26 mouse cellular contexts compared by ENCODE assay signal in genomic region chr1:72251806-72252205, GRCm38 (mm10). TPM values are rescaled to one million over a fixed set of nuclear protein-coding genes. Genes with fewer than 3 reads are reported as not detected.
DNase-seq lines count a peak whose midpoint lies in the region; ATAC-seq and TF ChIP-seq lines count a peak whose summit lies in the region.
"Had no signal": no experiment of that assay in that cellular context is flagged by ENCODE, and none has a peak within 500 bp of the region (broad histone marks: within the 10 kb centered on the region; RNA-seq: fewer than 3 reads in every experiment).

No protein-coding gene starts in this region.

- H3K9me3 ChIP-seq in megakaryocyte, embryonic 14.5 days: no peaks in the 10 kb centered on the region
- H3K9me3 ChIP-seq in ES-Bruce4 (replicated peaks; ENCODE audit: control insufficient read depth, insufficient read depth, low read length, poor library complexity, severe bottlenecking): no peaks in the 10 kb centered on the region
- no peaks in the 10 kb centered on the region for H3K9me3 ChIP-seq in hindbrain, embryonic 12.5 days (replicated peaks)
- H3K9me3 ChIP-seq: embryonic facial prominence, embryonic 13.5 days; embryonic facial prominence, embryonic 15.5 days; forebrain, embryonic 13.5 days; forebrain, embryonic 15.5 days had no signal

- no peak for TF ChIP-seq EP300 in ES-Bruce4 (IDR thresholded peaks at IDR 0.05; ENCODE audit: insufficient read depth, low read depth, low read length)

- 84% methylated on average over 1 of the region's 1 CpGs for WGBS in hindbrain, embryonic 12.5 days

- H3K27ac ChIP-seq in ES-Bruce4 (ENCODE audit: insufficient read depth, low read length): peak overlapping the region; percentile 63
- H3K27ac ChIP-seq in hindbrain, embryonic 12.5 days: no peak overlapping the region
- H3K27ac ChIP-seq: embryonic facial prominence, embryonic 13.5 days; embryonic facial prominence, embryonic 15.5 days; forebrain, embryonic 13.5 days; forebrain, embryonic 15.5 days had no signal

- no peaks in the 10 kb centered on the region for H3K27me3 ChIP-seq in megakaryocyte, embryonic 14.5 days (replicated peaks)
- H3K27me3 ChIP-seq in ES-Bruce4 (ENCODE audit: control insufficient read depth, insufficient read depth, low read length, poor library complexity, severe bottlenecking): no peaks in the 10 kb centered on the region
- no peaks in the 10 kb centered on the region for H3K27me3 ChIP-seq in hindbrain, embryonic 12.5 days
- H3K27me3 ChIP-seq: CH12.LX; embryonic facial prominence, embryonic 13.5 days; embryonic facial prominence, embryonic 15.5 days; forebrain, embryonic 13.5 days; forebrain, embryonic 15.5 days had no signal

- TF ChIP-seq CTCF in ES-Bruce4 (IDR thresholded peaks at IDR 0.05; ENCODE audit: low read depth, low read length): no peak

- peak overlapping the region; percentile 1 for H3K4me3 ChIP-seq in megakaryocyte, embryonic 14.5 days (replicated peaks)
- peak overlapping the region; percentile 21; the same call in 1 of the 2 replicates for H3K4me3 ChIP-seq in ES-Bruce4 (ENCODE audit: low read depth, low read length)
- H3K4me3 ChIP-seq in hindbrain, embryonic 12.5 days: no peak overlapping the region
- H3K4me3 ChIP-seq: embryonic facial prominence, embryonic 13.5 days; embryonic facial prominence, embryonic 15.5 days; erythroblast, embryonic 14.5 days; forebrain, embryonic 13.5 days; forebrain, embryonic 15.5 days had no signal

- H3K36me3 ChIP-seq in megakaryocyte, embryonic 14.5 days (replicated peaks; ENCODE audit: low read length): no peaks in the 10 kb centered on the region
- no peaks in the 10 kb centered on the region; the same call in 1 of the 2 replicates for H3K36me3 ChIP-seq in ES-Bruce4 (ENCODE audit: control insufficient read depth, insufficient read depth, low read length, poor library complexity, severe bottlenecking)
- no peaks in the 10 kb centered on the region for H3K36me3 ChIP-seq in hindbrain, embryonic 12.5 days
- H3K36me3 ChIP-seq: embryonic facial prominence, embryonic 13.5 days; embryonic facial prominence, embryonic 15.5 days; forebrain, embryonic 15.5 days had no signal

- no peak overlapping the region for H3K9ac ChIP-seq in ES-Bruce4 (ENCODE audit: low read depth, poor library complexity, severe bottlenecking)
- H3K9ac ChIP-seq in hindbrain, embryonic 12.5 days: no peak overlapping the region
- H3K9ac ChIP-seq: embryonic facial prominence, embryonic 13.5 days; embryonic facial prominence, embryonic 15.5 days; forebrain, embryonic 13.5 days; forebrain, embryonic 15.5 days; forebrain, postnatal 0 days had no signal

- ATAC-seq in megakaryocyte, adult 5-6 weeks (ENCODE audit: poor library complexity, severe bottlenecking): no peak
- ATAC-seq in erythroid progenitor cell, adult 5-6 weeks (replicated peaks; ENCODE audit: low FRiP score, poor library complexity, severe bottlenecking): no peak
- no peak for ATAC-seq in hindbrain, embryonic 12.5 days (ENCODE audit: low FRiP score)
- ATAC-seq: CD4-positive, CD25-positive, alpha-beta regulatory T cell, adult 4 months; forebrain, embryonic 13.5 days; forebrain, embryonic 15.5 days; forebrain, postnatal 0 days had no signal

- DNase-seq in NIH3T3 (ENCODE audit: low read depth): peak; percentile 53
- DNase-seq: adrenal gland, adult 2 months; adrenal gland, postnatal 10 days; adrenal gland, postnatal 25 days; B cell, adult 2 months; cerebellum, adult 11 months; cerebellum, adult 18-20 months; cerebellum, adult 8-10 months; cerebellum, adult 9-11 months; cerebellum, postnatal 14 days; cerebellum, postnatal 36 days; embryo, embryonic 11 days; forebrain, postnatal 0 days had no signal

- no peak overlapping the region for H3K4me2 ChIP-seq in hindbrain, embryonic 12.5 days (replicated peaks)
- H3K4me2 ChIP-seq: embryonic facial prominence, embryonic 13.5 days; embryonic facial prominence, embryonic 15.5 days; forebrain, embryonic 13.5 days; forebrain, embryonic 15.5 days had no signal

- TF ChIP-seq POLR2A in ES-Bruce4 (IDR thresholded peaks at IDR 0.05; ENCODE audit: insufficient read depth, low read length): no peak

- peaks cover 45% of the 10 kb centered on the region for H3K4me1 ChIP-seq in megakaryocyte, embryonic 14.5 days
- H3K4me1 ChIP-seq in ES-Bruce4 (ENCODE audit: control insufficient read depth, insufficient read depth, low read length): no peaks in the 10 kb centered on the region
- peaks cover 19% of the 10 kb centered on the region for H3K4me1 ChIP-seq in hindbrain, embryonic 12.5 days

RNA-seq across cellular contexts. Expression of gene Pecr, which starts 32.3 kb away (rescaled TPM):
- 3.8 TPM in 1 of 2 replicates, not detected in the other for polyA plus RNA-seq in megakaryocyte, embryonic 14.5 days (2012; ENCODE audit: insufficient read depth, low replicate concordance)
- total RNA-seq in megakaryocyte, adult 5-6 weeks (2015): 0.29 and 0.66 TPM in 2 replicates
- total RNA-seq in megakaryocyte, adult 5-6 weeks (2017): 0.45 and 1.3 TPM in 2 replicates
- 61.1 and 67.1 TPM in 2 replicates for polyA plus RNA-seq in ES-Bruce4 (2011; ENCODE audit: insufficient read depth, insufficient read length, low read depth, missing spikeins)
- 1.7 TPM in 1 of 2 replicates, not detected in the other for total RNA-seq in erythroid progenitor cell, adult 5-6 weeks (2015; ENCODE audit: low replicate concordance)
- 1.4 TPM in 1 of 2 replicates, not detected in the other for total RNA-seq in erythroid progenitor cell, adult 5-6 weeks (2017; ENCODE audit: low replicate concordance)
- 13.2 and 16.5 TPM in 2 replicates for polyA plus RNA-seq in hindbrain, embryonic 12.5 days (2016; fragmentation: Nextera tagmentation; extraction: Ambion mirVana)

RNA-seq across cellular contexts. Expression of gene Tmem169, which starts 32.4 kb away (rescaled TPM):
- 0.03 TPM in 1 of 2 replicates, not detected in the other for polyA plus RNA-seq in megakaryocyte, embryonic 14.5 days (2012; ENCODE audit: insufficient read depth, low replicate concordance)
- not detected in 2 replicates for total RNA-seq in megakaryocyte, adult 5-6 weeks (2015)
- total RNA-seq in megakaryocyte, adult 5-6 weeks (2017): not detected in 2 replicates
- 0.67 and 1.3 TPM in 2 replicates for polyA plus RNA-seq in ES-Bruce4 (2011; ENCODE audit: insufficient read depth, insufficient read length, low read depth, missing spikeins)
- total RNA-seq in erythroid progenitor cell, adult 5-6 weeks (2015; ENCODE audit: low replicate concordance): not detected in 2 replicates
- total RNA-seq in erythroid progenitor cell, adult 5-6 weeks (2017; ENCODE audit: low replicate concordance): not detected in 2 replicates
- 31.0 and 36.0 TPM in 2 replicates for polyA plus RNA-seq in hindbrain, embryonic 12.5 days (2016; fragmentation: Nextera tagmentation; extraction: Ambion mirVana)
- total RNA-seq: common myeloid progenitor, adult 5-6 weeks had no signal
- polyA plus RNA-seq: erythroblast, embryonic 14.5 days had no signal

RNA-seq across cellular contexts. Expression of gene Mreg, which starts 39.7 kb away (rescaled TPM):
- 0.26 TPM in 1 of 2 replicates, not detected in the other for polyA plus RNA-seq in megakaryocyte, embryonic 14.5 days (2012; ENCODE audit: insufficient read depth, low replicate concordance)
- total RNA-seq in megakaryocyte, adult 5-6 weeks (2015): 0.18 and 1.6 TPM in 2 replicates
- total RNA-seq in megakaryocyte, adult 5-6 weeks (2017): 0.37 and 1.1 TPM in 2 replicates
- 90.7 and 95.8 TPM in 2 replicates for polyA plus RNA-seq in ES-Bruce4 (2011; ENCODE audit: insufficient read depth, insufficient read length, low read depth, missing spikeins)
- total RNA-seq in erythroid progenitor cell, adult 5-6 weeks (2015; ENCODE audit: low replicate concordance): 1.4 TPM in 1 of 2 replicates, not detected in the other
- 0.39 TPM in 1 of 2 replicates, not detected in the other for total RNA-seq in erythroid progenitor cell, adult 5-6 weeks (2017; ENCODE audit: low replicate concordance)
- 11.9 and 12.9 TPM in 2 replicates for polyA plus RNA-seq in hindbrain, embryonic 12.5 days (2016; fragmentation: Nextera tagmentation; extraction: Ambion mirVana)

RNA-seq across cellular contexts. Expression of gene Xrcc5, which starts 55.4 kb away (rescaled TPM):
- polyA plus RNA-seq in megakaryocyte, embryonic 14.5 days (2012; ENCODE audit: insufficient read depth, low replicate concordance): 0.62 TPM in 1 of 2 replicates, not detected in the other
- 0.31 and 0.50 TPM in 2 replicates for total RNA-seq in megakaryocyte, adult 5-6 weeks (2015)
- total RNA-seq in megakaryocyte, adult 5-6 weeks (2017): 0.77 and 2.9 TPM in 2 replicates
- polyA plus RNA-seq in ES-Bruce4 (2011; ENCODE audit: insufficient read depth, insufficient read length, low read depth, missing spikeins): 83.6 and 87.5 TPM in 2 replicates
- total RNA-seq in erythroid progenitor cell, adult 5-6 weeks (2015; ENCODE audit: low replicate concordance): 2.1 and 7.9 TPM in 2 replicates
- 3.1 and 5.9 TPM in 2 replicates for total RNA-seq in erythroid progenitor cell, adult 5-6 weeks (2017; ENCODE audit: low replicate concordance)
- polyA plus RNA-seq in hindbrain, embryonic 12.5 days (2016; fragmentation: Nextera tagmentation; extraction: Ambion mirVana): 44.0 and 47.0 TPM in 2 replicates

Comparison
In these comparisons a context has a peak if more than half of its experiments do, and no peak if none do; other contexts are left out.
1. RNA of gene Tmem169, which starts 32.4 kb away (polyA plus RNA-seq): 31.0 to 36.0 TPM in hindbrain, embryonic 12.5 days; 0.67 to 1.3 TPM in ES-Bruce4 and 0.03 TPM in megakaryocyte, embryonic 14.5 days; every median in the first group is over 10 times any median in the second.
2. RNA of gene Mreg, which starts 39.7 kb away (polyA plus RNA-seq): 90.7 to 95.8 TPM in ES-Bruce4 and 11.9 to 12.9 TPM in hindbrain, embryonic 12.5 days; 0.26 TPM in megakaryocyte, embryonic 14.5 days; every median in the first group is over 10 times any median in the second.